Mouse (Mus musculus) CH12.LX (cell line): ENCODE measurements around the gene Dlgap1. TPM values are rescaled to one million over a fixed set of nuclear protein-coding genes. Genes with fewer than 3 reads are reported as not detected.

Source experiments
- DNase-seq: peaks from one replicate; pipeline ENCODE4 v3.0.0-alpha.2; 2013; ENCODE audit errors: extremely low read depth
- H3K27ac ChIP-seq: 2 replicates; pipeline ENCODE4 v1.5.1; 2012; ENCODE audit warnings: low read depth, mild to moderate bottlenecking, control low read depth, moderate library complexity; ENCODE audit not compliant: insufficient read depth
- H3K27me3 ChIP-seq: replicated peaks from 2 replicates; pipeline ENCODE3; 2012; ENCODE audit warnings: inconsistent platforms
- H3K36me3 ChIP-seq, 2 experiments: replicated peaks in 1 of 2; 2 replicates each; pipeline versions ENCODE3 to v1.6.1; 2012; ENCODE audit warnings: inconsistent platforms in 1 of 2, low read length in 1 of 2, mild to moderate bottlenecking in 1 of 2, mixed read lengths in 1 of 2, moderate library complexity in 1 of 2; ENCODE audit not compliant: control insufficient read depth in 1 of 2, insufficient read depth in 1 of 2
- H3K4me1 ChIP-seq, 2 experiments: 2 replicates each; pipeline ENCODE4 v1.6.1; 2012; ENCODE audit warnings: inconsistent platforms in 1 of 2, moderate library complexity in 1 of 2; ENCODE audit not compliant: insufficient read depth in 2 of 2, control insufficient read depth in 1 of 2
- H3K4me2 ChIP-seq: 2 replicates; pipeline ENCODE4 v1.6.1; 2012; ENCODE audit warnings: low read depth, mild to moderate bottlenecking, control low read depth; ENCODE audit not compliant: poor library complexity, insufficient read depth, severe bottlenecking
- H3K4me3 ChIP-seq, 3 experiments: fragments of 150-350 bp in 1 of 3; sonication (generic) in 1 of 3; replicated peaks in 1 of 3; 2 replicates each; pipeline versions ENCODE3 to v1.5.1; 2011 to 2012; ENCODE audit warnings: low read depth in 2 of 3, low read length in 2 of 3, mild to moderate bottlenecking in 2 of 3, moderate library complexity in 2 of 3, control low read depth in 1 of 3, improper control_type of control experiment in 1 of 3, inconsistent platforms in 1 of 3, mixed read lengths in 1 of 3; ENCODE audit not compliant: poor library complexity in 1 of 3
- H3K79me2 ChIP-seq: replicated peaks from 2 replicates; pipeline ENCODE4 v1.6.1; 2012; ENCODE audit warnings: mild to moderate bottlenecking, moderate library complexity; ENCODE audit not compliant: control insufficient read depth, poor library complexity, insufficient read depth, severe bottlenecking; ENCODE audit errors: extremely low read depth
- H3K9ac ChIP-seq: 2 replicates; pipeline ENCODE4 v1.6.1; 2012; ENCODE audit warnings: low read depth, mild to moderate bottlenecking, control low read depth, moderate library complexity; ENCODE audit not compliant: insufficient read depth
- H3K9me3 ChIP-seq: replicated peaks from 2 replicates; pipeline ENCODE3; 2012; ENCODE audit warnings: low read length, inconsistent platforms, mixed read lengths
- BHLHE40 ChIP-seq: IDR thresholded peaks from 2 replicates; pipeline ENCODE4 v1.6.1; 2011; ENCODE audit warnings: mild to moderate bottlenecking, low read depth, low read length, improper control_type of control experiment
- CHD1 ChIP-seq: IDR thresholded peaks from 2 replicates; pipeline ENCODE4 v1.6.1; 2012; ENCODE audit warnings: low read depth, low read length, improper control_type of control experiment, inconsistent platforms
- CTCF ChIP-seq, 2 experiments: IDR thresholded peaks in 1 of 2; conservative IDR thresholded peaks in 1 of 2; 2 replicates each; pipeline ENCODE4 v1.5.1; 2011 to 2012; ENCODE audit warnings: low read depth in 2 of 2, low read length in 2 of 2, improper control_type of control experiment in 1 of 2, inconsistent platforms in 1 of 2, mild to moderate bottlenecking in 1 of 2, moderate library complexity in 1 of 2
- ETS1 ChIP-seq: conservative IDR thresholded peaks from 2 replicates; pipeline ENCODE4 v1.6.1; 2012; ENCODE audit warnings: low read depth, mild to moderate bottlenecking, inconsistent platforms, low read length, improper control_type of control experiment, moderate library complexity
- HCFC1 ChIP-seq: IDR thresholded peaks from 2 replicates; pipeline ENCODE4 v1.6.1; 2012; ENCODE audit warnings: low read depth, mild to moderate bottlenecking, inconsistent platforms, low read length, improper control_type of control experiment
- JUN ChIP-seq: IDR thresholded peaks from 2 replicates; pipeline ENCODE4 v1.6.1; 2011; ENCODE audit warnings: low read depth, mild to moderate bottlenecking, low read length, improper control_type of control experiment, moderate library complexity; ENCODE audit not compliant: insufficient read depth
- JUND ChIP-seq: conservative IDR thresholded peaks from 2 replicates; pipeline ENCODE4 v1.6.1; 2011; ENCODE audit warnings: low read depth, low read length, improper control_type of control experiment
- MXI1 ChIP-seq: IDR thresholded peaks from 2 replicates; pipeline ENCODE4 v1.6.1; 2011; ENCODE audit warnings: mild to moderate bottlenecking, low read depth, low read length, improper control_type of control experiment
- NELFE ChIP-seq: IDR thresholded peaks from 2 replicates; pipeline ENCODE4 v1.6.1; 2011; ENCODE audit warnings: low read depth, low read length, improper control_type of control experiment
- SIN3A ChIP-seq: IDR thresholded peaks from 2 replicates; pipeline ENCODE4 v1.6.1; 2012; ENCODE audit warnings: low read length, improper control_type of control experiment, inconsistent platforms
- UBTF ChIP-seq: IDR thresholded peaks from 2 replicates; pipeline ENCODE4 v1.6.1; 2012; ENCODE audit warnings: low read depth, mild to moderate bottlenecking, inconsistent platforms, low read length, improper control_type of control experiment, moderate library complexity
- ZMIZ1 ChIP-seq: IDR thresholded peaks from 2 replicates; pipeline ENCODE4 v1.6.1; 2012; ENCODE audit warnings: low read depth, mild to moderate bottlenecking, inconsistent platforms, low read length, improper control_type of control experiment
- ZNF384 ChIP-seq: IDR thresholded peaks from 2 replicates; pipeline ENCODE4 v1.6.1; 2012; ENCODE audit warnings: low read depth, low read length, improper control_type of control experiment, inconsistent platforms
- dilution Hi-C: fragments of 300-500 bp; cut with MboI; formaldehyde crosslinking; loops from 2 replicates; pipeline ENCODE4 v1.14.3; 2020; ENCODE audit warnings: low sequenced_read_pairs; ENCODE audit not compliant: extremely low pct_unique_long_range_greater_than_20kb, extremely low pct_ligation_motif_present
- in situ Hi-C: fragments of 300-500 bp; cut with MboI; formaldehyde crosslinking; loops from 3 replicates; pipeline ENCODE4 v1.14.3; 2019; ENCODE audit warnings: low sequenced_read_pairs, low pct_ligation_motif_present, low pct_unique_long_range_greater_than_20kb, mixed read lengths
- polyA plus RNA-seq: library from polyadenylated mRNA; unstranded; fragments of >175 nt; gene quantifications from 2 replicates; pipeline ENCODE4 v1.2.1, GENCODE M21; 2012; ENCODE audit warnings: low read depth; ENCODE audit not compliant: insufficient read length
- total RNA-seq, 2 experiments: library from RNA; depleted of rRNA; stranded (reverse); fragments of 300-350 nt in 1 of 2; fragments of >200 nt in 1 of 2; gene quantifications; 2 replicates each; pipeline ENCODE4 v1.2.3; 2012 to 2014

Gene Dlgap1
- total and polyA plus RNA-seq, 3 experiments: 0.51 to 2.7 (median 1.2) TPM

DNA sequence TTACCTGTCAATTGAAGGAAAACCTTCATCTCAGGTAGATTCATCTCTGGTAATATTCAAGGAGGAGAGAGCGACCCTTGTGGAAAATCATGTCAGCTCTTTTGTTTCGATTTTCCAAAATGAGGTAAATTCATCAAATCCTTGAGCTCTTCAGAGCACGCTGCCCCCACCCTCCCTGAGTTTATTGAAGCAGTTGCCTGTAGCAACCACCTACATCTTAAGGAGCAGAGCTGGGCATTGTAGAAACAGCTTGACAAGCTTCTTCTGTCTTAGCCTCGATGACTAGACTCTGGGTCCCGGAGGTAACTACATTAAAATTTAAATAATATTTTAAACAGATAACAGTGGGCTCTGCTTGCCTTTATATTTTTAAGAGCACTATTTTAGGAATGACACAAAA, 636.8 kb downstream of the Dlgap1 start:
- H3K27me3 ChIP-seq: no peaks in the 10 kb centered on the region
- H3K27ac ChIP-seq: no peak overlapping the region
- no peaks in the 10 kb centered on the region for H3K9me3 ChIP-seq
- TF ChIP-seq CTCF (conservative IDR thresholded peaks at IDR 0.05 in 1 of 2, IDR thresholded peaks at IDR 0.05 in 1 of 2; ENCODE audit: low read depth in 2 of 2, low read length in 2 of 2): no peak
- TF ChIP-seq CHD1: no peak
- TF ChIP-seq MXI1: no peak
- no peak for TF ChIP-seq NELFE
- no peak for TF ChIP-seq JUN
- TF ChIP-seq ZNF384: no peak
- no peak for TF ChIP-seq BHLHE40
- TF ChIP-seq JUND: no peak
- TF ChIP-seq ZMIZ1: no peak
- TF ChIP-seq UBTF: no peak
- no peak for TF ChIP-seq HCFC1
- no peaks in the 10 kb centered on the region for H3K4me1 ChIP-seq
- no peak overlapping the region for H3K9ac ChIP-seq
- no peaks in the 10 kb centered on the region for H3K79me2 ChIP-seq
- in situ Hi-C loops (no loop called here), dilution Hi-C loops (no loop called here)
- no peaks in the 10 kb centered on the region for H3K36me3 ChIP-seq
- no peak overlapping the region for H3K4me3 ChIP-seq
- DNase-seq: no peak
- H3K4me2 ChIP-seq: no peak overlapping the region

GRCm38 (mm10) chr17:70612171-70612570, 643.3 kb downstream of the Dlgap1 start:
- Histone ChIP-seq H3K4me3 (no peak overlapping the region), H3K27me3 (peaks cover 1% of the 10 kb centered on the region), H3K27ac (no peak overlapping the region), H3K4me2 (no peak overlapping the region), H3K9me3 (no peaks in the 10 kb centered on the region), H3K9ac (no peak overlapping the region), H3K79me2 (no peaks in the 10 kb centered on the region), H3K4me1 (no peaks in the 10 kb centered on the region), H3K36me3 (no peaks in the 10 kb centered on the region)
- in situ Hi-C loops (no loop called here), dilution Hi-C loops (no loop called here)
- TF ChIP-seq ETS1: no peak
- TF ChIP-seq SIN3A: no peak
- TF ChIP-seq CTCF (conservative IDR thresholded peaks at IDR 0.05 in 1 of 2, IDR thresholded peaks at IDR 0.05 in 1 of 2; ENCODE audit: low read depth in 2 of 2, low read length in 2 of 2): no peak
- DNase-seq: no peak

GRCm38 (mm10) chr17:70613897-70614296, 645.0 kb downstream of the Dlgap1 start:
- dilution Hi-C loops (no loop called here), in situ Hi-C loops (no loop called here)
- TF ChIP-seq UBTF (no peak), JUN (no peak), ZMIZ1 (no peak), BHLHE40 (no peak), CTCF (conservative IDR thresholded peaks at IDR 0.05 in 1 of 2, IDR thresholded peaks at IDR 0.05 in 1 of 2; ENCODE audit: low read depth in 2 of 2, low read length in 2 of 2) (no peak)
- H3K9me3 ChIP-seq: no peaks in the 10 kb centered on the region
- DNase-seq: no peak
- H3K4me2 ChIP-seq: no peak overlapping the region
- no peaks in the 10 kb centered on the region for H3K36me3 ChIP-seq
- no peak overlapping the region for H3K4me3 ChIP-seq
- no peak overlapping the region for H3K9ac ChIP-seq
- H3K4me1 ChIP-seq: no peaks in the 10 kb centered on the region
- no peaks in the 10 kb centered on the region for H3K79me2 ChIP-seq
- H3K27ac ChIP-seq: no peak overlapping the region
- H3K27me3 ChIP-seq: peaks cover 1% of the 10 kb centered on the region
